Comparison of ENCODE assay signal across 18 mouse cellular contexts in genomic region chr19:46955630-46956029, GRCm38 (mm10). TPM values are rescaled to one million over a fixed set of nuclear protein-coding genes. Genes with fewer than 3 reads are reported as not detected.
"Had no signal": no experiment of that assay in that cellular context is flagged by ENCODE, and none has a peak within 500 bp of the region (broad histone marks: within the 10 kb centered on the region; RNA-seq: fewer than 3 reads in every experiment).

No protein-coding gene starts in this region.

- ATAC-seq: midbrain, embryonic 15.5 days had no signal

- H3K36me3 ChIP-seq: midbrain, embryonic 12.5 days; midbrain, embryonic 15.5 days; neural tube, embryonic 15.5 days had no signal

- H3K9ac ChIP-seq: lung, embryonic 14.5 days; midbrain, embryonic 12.5 days; midbrain, embryonic 15.5 days; neural tube, embryonic 13.5 days; neural tube, embryonic 15.5 days had no signal

- H3K27me3 ChIP-seq: midbrain, embryonic 12.5 days; midbrain, embryonic 15.5 days; neural tube, embryonic 13.5 days; neural tube, embryonic 15.5 days had no signal

- H3K9me3 ChIP-seq: midbrain, embryonic 10.5 days; midbrain, embryonic 12.5 days; midbrain, embryonic 15.5 days; neural tube, embryonic 13.5 days; neural tube, embryonic 15.5 days had no signal

- DNase-seq: lung, adult 18-20 months; lung, embryonic 14.5 days; lung, postnatal 10 days; lung, postnatal 4 days; retina, postnatal 1 day; right cerebral cortex, adult 18-20 months; right cerebral cortex, postnatal 14 days; spleen, adult 18-20 months; thymus, adult 2 months; thymus, postnatal 25 days; thymus, postnatal 4 days had no signal

- H3K4me3 ChIP-seq: midbrain, embryonic 10.5 days; midbrain, embryonic 12.5 days; midbrain, embryonic 15.5 days; myocyte; neural tube, embryonic 13.5 days; neural tube, embryonic 15.5 days had no signal

- H3K27ac ChIP-seq: midbrain, embryonic 10.5 days; midbrain, embryonic 12.5 days; midbrain, embryonic 15.5 days; neural tube, embryonic 13.5 days; neural tube, embryonic 15.5 days had no signal

RNA-seq across cellular contexts. Expression of gene Ina, which starts 58.9 kb away (rescaled TPM):
- total RNA-seq: megakaryocyte, adult 5-6 weeks had no signal
- polyA plus RNA-seq: myocyte had no signal
